Mouse (Mus musculus) gastrocnemius, adult 18-20 months (tissue): ENCODE results near the gene Zan. TPM values are rescaled to one million over a fixed set of nuclear protein-coding genes. Genes with fewer than 3 reads are reported as not detected.

Source experiments
- DNase-seq: peaks from one replicate; pipeline ENCODE4 v3.0.0; 2021; ENCODE audit warnings: low spot score
- total RNA-seq, 2 experiments: library from RNA; stranded (reverse); gene quantifications; 2 replicates each; pipeline ENCODE4 v1.2.3; 2021

The Zan gene
- total RNA-seq, 2 experiments from 2014 or later = 0.07 TPM; not detected in 1

GRCm38 (mm10) chr5:137419105-137419504, 57.8 kb downstream of the Zan start:
- no peak for DNase-seq

GRCm38 (mm10) chr5:137414253-137414652, 62.6 kb downstream of the Zan start:
- no peak for DNase-seq

- no peak for DNase-seq
These were observed 65.6 kb downstream of the Zan start for GRCm38 (mm10) chr5:137411235-137411634.

GRCm38 (mm10) chr5:137410549-137410948, 66.3 kb downstream of the Zan start:
- no peak for DNase-seq

- DNase-seq = no peak
These were observed 66.8 kb downstream of the Zan start for GRCm38 (mm10) chr5:137410066-137410465.

GRCm38 (mm10) chr5:137409451-137409850, 67.4 kb downstream of the Zan start:
- no peak for DNase-seq

- DNase-seq = no peak
These were observed 72.8 kb downstream of the Zan start for GRCm38 (mm10) chr5:137404081-137404480.

GRCm38 (mm10) chr5:137394456-137394855, 82.4 kb downstream of the Zan start:
- no peak for DNase-seq

- no peak for DNase-seq
These were observed 85.2 kb downstream of the Zan start for GRCm38 (mm10) chr5:137391641-137392040.

GRCm38 (mm10) chr5:137386712-137387111, 90.2 kb downstream of the Zan start:
- DNase-seq = no peak

- no peak for DNase-seq
These were observed 93.4 kb downstream of the Zan start for GRCm38 (mm10) chr5:137383441-137383840.

GRCm38 (mm10) chr5:137381152-137381551, 95.7 kb downstream of the Zan start:
- peak; percentile 46 for DNase-seq

GRCm38 (mm10) chr5:137377603-137378002, 99.3 kb downstream of the Zan start:
- no peak for DNase-seq

GRCm38 (mm10) chr5:137377176-137377575, 99.7 kb downstream of the Zan start:
- DNase-seq = no peak

GRCm38 (mm10) chr5:137376722-137377121, 100.1 kb downstream of the Zan start:
- DNase-seq = no peak

GRCm38 (mm10) chr5:137376198-137376597, 100.7 kb downstream of the Zan start:
- no peak for DNase-seq

- DNase-seq = peak; percentile 41
These were observed 101.2 kb downstream of the Zan start for GRCm38 (mm10) chr5:137375627-137376026.

GRCm38 (mm10) chr5:137374521-137375080, 102.3 kb downstream of the Zan start:
- DNase-seq = no peak

GRCm38 (mm10) chr5:137373371-137373950, 103.4 kb downstream of the Zan start:
- DNase-seq = no peak

GRCm38 (mm10) chr5:137369665-137370064, 107.2 kb downstream of the Zan start:
- no peak for DNase-seq

- DNase-seq = no peak
These were observed 118.5 kb downstream of the Zan start for GRCm38 (mm10) chr5:137358382-137358781.

- DNase-seq = no peak
These were observed 122.8 kb downstream of the Zan start for GRCm38 (mm10) chr5:137354091-137354490.
